Mouse (Mus musculus) E14TG2a.4 (cell line): ENCODE measurements at regions not wholly inside any gene's neighbourhood (a gene's known extent, or its start where the extent isn't known, plus 50 kb on each side); places are given as distances from the start of the nearest gene placed in this dataset.

Experiments used
- CTCF ChIP-seq: conservative IDR thresholded peaks from 2 replicates; pipeline ENCODE4 v1.5.1; 2014; ENCODE audit warnings: low read length
- NANOG ChIP-seq: IDR thresholded peaks from 2 replicates; pipeline ENCODE4 v1.6.1; 2014; ENCODE audit warnings: borderline replicate concordance, low read length, mixed read lengths

GRCm38 (mm10) chr11:45679293-45679673 lies 172.6 kb upstream of the Clint1 start:
- no peak for TF ChIP-seq CTCF
- no peak for TF ChIP-seq NANOG
